Mouse (Mus musculus): ENCODE results near the gene Dpysl5. TPM values are rescaled to one million over a fixed set of nuclear protein-coding genes. Genes with fewer than 3 reads are reported as not detected.

Dpysl5 gene
- 0.24 TPM for total RNA-seq (2023)

DNA sequence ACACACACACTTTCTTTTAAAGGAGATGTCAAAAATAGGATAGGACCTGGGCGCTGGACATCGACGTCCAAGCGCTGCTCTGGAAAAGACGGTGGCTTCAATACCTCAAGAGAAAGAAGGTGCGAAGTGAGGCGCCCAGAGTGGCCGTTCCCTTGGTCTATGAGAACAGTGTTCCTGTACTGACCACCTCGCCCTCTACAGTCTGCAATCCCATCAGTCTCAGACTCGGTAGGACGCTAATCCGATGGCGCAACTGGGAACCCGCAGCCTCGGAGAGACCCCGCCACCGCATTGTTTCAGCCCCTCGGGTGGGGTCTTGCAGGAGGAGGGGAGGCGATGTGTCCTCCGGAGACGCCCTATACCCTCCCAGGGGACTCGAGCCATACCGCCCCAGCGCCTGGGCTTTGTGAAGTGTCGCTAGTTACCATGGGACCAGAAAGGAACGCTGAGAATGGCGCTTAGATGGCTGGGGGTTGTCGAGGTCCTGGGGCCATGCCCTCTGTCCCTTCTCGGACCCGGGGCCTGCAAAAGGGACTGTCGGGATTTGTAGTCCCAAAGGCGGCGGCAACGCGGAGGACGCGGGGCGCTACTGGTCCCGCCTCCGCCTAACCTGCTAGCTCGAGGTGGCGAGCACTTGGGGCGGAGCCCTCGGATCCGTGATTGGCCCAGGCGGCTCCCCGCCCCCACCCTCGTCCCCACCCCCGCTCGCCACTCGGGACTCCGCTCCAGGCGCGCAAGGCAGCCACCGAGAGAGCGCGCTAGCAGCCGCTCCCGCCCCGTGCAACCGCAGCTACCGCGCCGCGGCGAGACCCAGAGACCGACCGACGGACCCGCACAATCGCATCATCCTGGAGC, at the start of gene Dpysl5:
Gene Dpysl5, plus strand, starts transcription at position 418 of the 855 bp plus-strand sequence.

DNA sequence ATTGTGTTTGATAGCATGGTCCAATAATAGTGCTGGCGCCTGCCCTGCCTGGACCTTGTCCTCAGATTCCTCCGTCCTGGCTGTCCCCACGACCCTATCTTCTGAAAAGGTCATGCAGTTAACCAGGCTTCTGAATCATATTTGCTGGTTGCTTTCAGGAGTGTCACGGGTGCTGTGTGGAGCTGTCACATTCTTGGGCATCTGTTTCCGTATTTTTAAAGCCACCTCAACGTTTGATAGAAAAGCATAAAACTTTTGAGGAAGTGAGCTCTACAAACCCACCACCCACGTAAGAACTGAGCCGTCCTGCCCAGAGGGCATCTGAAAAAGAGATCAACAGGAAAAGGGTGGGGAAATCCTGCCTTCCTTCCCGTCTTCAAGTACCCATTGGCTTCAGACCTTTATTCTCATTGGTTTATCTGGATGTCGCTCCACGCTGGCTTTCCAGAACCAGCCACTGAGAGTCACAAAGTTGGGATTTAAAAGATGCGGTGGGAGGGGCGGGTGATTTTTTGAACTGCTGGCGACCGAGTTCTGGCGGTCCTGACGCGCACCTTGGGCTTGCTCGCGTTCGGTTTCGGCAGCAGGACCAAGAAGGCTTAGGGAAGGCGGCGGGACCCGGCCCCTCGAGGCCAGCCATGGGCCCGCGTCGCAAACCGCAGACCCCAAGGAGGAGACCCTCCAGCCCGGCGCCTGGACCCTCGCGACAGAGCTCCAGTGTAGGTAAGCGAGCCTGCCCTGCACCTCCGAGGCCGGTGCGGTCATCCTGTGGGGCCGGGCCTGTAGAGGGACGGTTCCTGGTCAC, 44.8 kb upstream of the Dpysl5 start, which contains the start of gene Cenpa:
Gene Cenpa, plus strand, starts transcription at position 387 of the 805 bp plus-strand sequence.

DNA sequence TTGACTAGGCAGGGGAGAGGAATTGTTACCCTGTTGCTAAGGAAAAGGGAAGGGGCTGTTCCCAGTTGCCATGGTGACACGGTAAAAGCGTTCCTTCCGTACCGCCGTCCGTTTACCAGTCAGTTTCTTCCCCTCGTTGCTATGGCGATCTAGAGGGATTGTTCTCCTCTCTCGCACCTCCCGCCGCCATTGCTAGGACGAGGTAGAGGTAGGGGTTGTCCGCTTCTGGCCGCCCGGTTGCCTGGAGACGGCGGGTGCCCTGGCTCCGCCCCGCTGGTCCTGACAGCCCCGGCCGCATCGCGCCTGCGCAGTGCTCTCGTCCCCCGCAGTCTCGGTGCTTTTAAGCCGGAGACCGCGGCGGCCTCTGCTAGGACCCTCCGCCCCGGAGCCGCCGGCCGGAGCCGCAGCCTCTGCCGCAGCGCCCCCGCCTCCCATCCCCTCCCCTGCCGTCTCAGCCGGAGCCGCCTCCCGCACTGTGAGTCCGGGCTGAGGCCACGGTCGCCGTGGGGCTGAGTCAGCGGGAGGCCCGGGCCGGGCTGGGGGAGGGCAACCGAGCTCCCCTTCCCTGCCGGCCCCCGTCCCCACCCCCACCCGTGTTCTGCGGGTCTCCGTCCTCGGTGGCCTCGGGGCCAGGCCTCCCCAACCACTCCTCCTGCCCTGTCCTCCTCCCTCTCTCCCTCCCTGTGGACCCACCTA, 103.2 kb downstream of the Dpysl5 start, which contains the start of gene Mapre3:
Gene Mapre3, plus strand, starts transcription at position 218 of the 696 bp plus-strand sequence.

Other genes with a start within 250 kb of the Dpysl5 start
- gene Otof, start 249.6 kb upstream of the Dpysl5 start, total RNA-seq (2023), result not detected
- not detected for gene 1700001C02Rik, start 245.5 kb upstream of the Dpysl5 start, total RNA-seq (2023)
- gene Cib4, start 165.7 kb upstream of the Dpysl5 start, total RNA-seq (2023), result not detected
- 0.31 TPM for gene Kcnk3, start 123.4 kb upstream of the Dpysl5 start, total RNA-seq (2023)
- 44.5 TPM for gene Slc35f6, start 63.6 kb upstream of the Dpysl5 start, total RNA-seq (2023)
- gene Cenpa, start 44.8 kb upstream of the Dpysl5 start, total RNA-seq (2023), result 95.1 TPM
- 16.6 TPM for gene Mapre3, start 103.1 kb downstream of the Dpysl5 start, total RNA-seq (2023)
- gene Tmem214, start 156.4 kb downstream of the Dpysl5 start, total RNA-seq (2023), result 36.4 TPM
- gene Agbl5, start 177.1 kb downstream of the Dpysl5 start, total RNA-seq (2023), result 13.4 TPM
- gene Ost4, start 196.2 kb downstream of the Dpysl5 start, total RNA-seq (2023), result 142 TPM
- gene Emilin1, start 201.8 kb downstream of the Dpysl5 start, total RNA-seq (2023), result 4.6 TPM
- 19.2 TPM for gene Khk, start 209.9 kb downstream of the Dpysl5 start, total RNA-seq (2023)
- not detected for gene Cgref1, start 234.0 kb downstream of the Dpysl5 start, total RNA-seq (2023)
- gene Preb, start 248.8 kb downstream of the Dpysl5 start, total RNA-seq (2023), result 180 TPM